Mouse (Mus musculus) cerebellum, adult 2 months (tissue): Measurements from ENCODE around the gene Sox4.

Experiments
- CTCF ChIP-seq: fragments of 200-500 bp; IDR thresholded peaks from 2 replicates; pipeline ENCODE4 v1.5.1; 2011; ENCODE audit warnings: low read depth, mild to moderate bottlenecking, control low read depth, low read length, moderate library complexity, borderline replicate concordance; ENCODE audit not compliant: insufficient read depth
- POLR2A ChIP-seq: fragments of 200-500 bp; IDR thresholded peaks from 2 replicates; pipeline ENCODE4 v1.6.1; 2011; ENCODE audit warnings: low read length, control low read depth, borderline replicate concordance; ENCODE audit not compliant: insufficient read depth

- no peak for TF ChIP-seq POLR2A
- no peak for TF ChIP-seq CTCF
Measured at GRCm38 (mm10) chr13:28959068-28959440, 5.5 kb upstream of the Sox4 start.
